Mouse (Mus musculus) adipocyte (in vitro differentiated cells): ENCODE results near the gene Agxt.

Experiments used
- DNase-seq: peaks from one replicate; pipeline ENCODE4 v3.0.0-alpha.2; 2016; ENCODE audit warnings: low spot score

Agxt gene

DNA sequence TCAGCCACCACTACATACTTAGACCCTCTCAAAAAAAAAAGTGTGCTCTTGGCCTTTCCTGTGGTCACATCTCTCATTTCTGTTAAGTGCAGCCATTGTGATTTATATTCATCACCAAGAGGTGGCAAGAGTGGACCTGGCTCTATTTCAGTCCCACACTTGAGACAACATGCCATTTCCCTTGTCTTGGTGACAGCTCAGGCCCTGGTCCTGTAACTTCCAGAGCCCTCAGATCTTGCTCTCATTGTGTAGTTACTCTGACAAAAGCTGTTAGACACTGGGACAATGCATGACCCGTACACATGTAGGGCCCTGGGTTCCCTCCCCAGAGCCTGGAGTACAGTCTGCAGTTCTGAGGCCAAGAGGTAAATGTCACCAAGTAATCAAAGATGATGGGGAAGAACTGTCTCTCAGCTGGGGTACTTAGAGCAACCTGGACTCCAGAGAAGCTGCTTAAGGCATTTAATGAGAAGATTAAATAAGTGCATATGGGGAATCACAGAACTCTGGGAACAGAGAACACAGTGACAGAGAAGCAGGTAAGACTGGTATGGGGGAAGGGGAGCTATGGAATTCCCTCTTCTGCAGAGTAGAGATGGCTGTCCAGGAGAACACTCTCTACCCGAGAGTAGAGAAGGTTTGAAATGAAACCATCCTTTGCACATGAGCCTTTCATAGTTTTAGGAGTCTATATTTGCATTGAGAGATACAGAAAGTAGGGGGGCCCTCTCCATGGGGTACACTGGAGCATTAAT is 16.0 kb downstream of the Agxt start:
- no peak for DNase-seq

DNA sequence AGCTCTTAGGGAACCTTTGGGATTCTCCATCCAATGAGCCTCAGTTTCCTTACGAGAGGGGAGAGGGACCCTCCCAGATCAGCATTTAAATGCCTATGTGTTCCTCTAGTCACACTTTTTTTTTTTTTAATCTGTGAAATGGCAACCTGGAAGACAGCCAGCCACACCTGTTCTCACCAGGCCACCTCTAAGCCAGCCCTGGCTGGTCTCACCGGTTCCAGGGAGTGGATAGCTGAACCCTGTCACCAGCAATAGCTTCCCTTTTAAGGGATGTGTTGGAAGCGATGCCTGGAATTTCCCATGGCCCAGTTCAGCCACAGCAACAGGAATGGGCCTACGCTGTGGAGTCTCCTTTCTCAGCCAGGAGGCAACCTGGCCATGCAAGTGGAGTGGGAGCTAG is 22.5 kb downstream of the Agxt start:
- DNase-seq: no peak

DNA sequence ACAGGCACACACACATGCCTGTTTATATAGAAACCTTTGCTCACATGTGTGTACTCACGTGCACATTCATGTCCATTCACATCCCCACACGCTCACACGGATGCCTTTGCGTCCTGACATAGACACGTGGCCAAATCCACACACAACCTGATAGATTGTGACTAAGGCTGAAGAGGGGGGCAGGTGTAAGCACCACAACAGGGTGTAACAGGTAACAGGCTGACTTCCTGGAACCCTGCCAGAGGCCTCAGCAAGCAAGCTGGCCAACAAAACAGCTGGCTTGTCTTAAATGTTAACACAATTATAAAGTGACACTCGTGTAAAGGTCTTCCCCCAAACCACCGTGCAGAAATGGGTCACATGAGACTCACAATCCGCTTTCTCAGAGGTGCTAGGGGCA is 23.9 kb downstream of the Agxt start:
- no peak for DNase-seq

DNA sequence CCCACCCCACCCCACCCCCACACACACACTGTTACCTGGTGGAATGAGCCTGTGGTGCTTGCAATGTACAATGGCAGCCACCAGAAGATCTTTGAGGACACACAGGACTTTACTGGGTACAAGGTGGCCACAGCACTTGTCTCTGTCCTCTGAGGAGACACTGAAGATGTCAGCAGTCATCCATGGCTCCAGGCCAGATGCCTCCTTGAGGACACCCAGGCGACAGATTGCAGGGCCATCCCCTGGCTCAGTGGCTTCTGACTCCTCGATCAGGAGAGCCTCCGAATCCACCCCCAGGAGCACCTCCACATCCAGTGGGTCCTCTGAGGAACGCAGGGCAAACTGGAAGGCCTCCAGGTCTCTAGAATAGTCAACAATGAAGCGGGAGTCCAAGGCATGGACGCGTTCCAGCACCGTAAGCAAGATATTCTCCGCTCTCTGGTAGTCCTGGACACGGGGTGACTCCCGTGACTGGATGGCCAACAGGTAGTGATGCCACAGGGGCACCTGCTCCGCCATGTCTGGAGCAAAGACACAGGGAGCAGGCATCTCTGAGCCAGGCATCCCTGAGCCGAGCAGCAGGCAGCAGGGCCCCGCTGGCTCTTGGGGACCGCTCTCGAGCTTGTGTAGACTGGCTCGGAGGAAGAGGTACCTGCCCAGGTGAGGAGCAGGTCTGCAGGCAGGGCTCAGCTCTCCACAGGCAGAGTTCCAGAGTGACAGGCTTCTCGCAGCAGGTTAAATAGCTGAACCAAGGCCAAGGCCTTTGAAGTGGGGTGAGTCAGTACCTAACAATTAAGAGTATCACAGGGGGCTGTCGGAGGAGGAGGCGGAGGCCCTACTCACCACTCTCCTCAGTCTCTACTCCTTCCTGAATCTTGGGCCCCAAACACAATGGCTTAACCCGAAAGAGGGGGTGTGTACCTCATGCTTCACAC is 24.8 kb downstream of the Agxt start:
- DNase-seq: no peak

DNA sequence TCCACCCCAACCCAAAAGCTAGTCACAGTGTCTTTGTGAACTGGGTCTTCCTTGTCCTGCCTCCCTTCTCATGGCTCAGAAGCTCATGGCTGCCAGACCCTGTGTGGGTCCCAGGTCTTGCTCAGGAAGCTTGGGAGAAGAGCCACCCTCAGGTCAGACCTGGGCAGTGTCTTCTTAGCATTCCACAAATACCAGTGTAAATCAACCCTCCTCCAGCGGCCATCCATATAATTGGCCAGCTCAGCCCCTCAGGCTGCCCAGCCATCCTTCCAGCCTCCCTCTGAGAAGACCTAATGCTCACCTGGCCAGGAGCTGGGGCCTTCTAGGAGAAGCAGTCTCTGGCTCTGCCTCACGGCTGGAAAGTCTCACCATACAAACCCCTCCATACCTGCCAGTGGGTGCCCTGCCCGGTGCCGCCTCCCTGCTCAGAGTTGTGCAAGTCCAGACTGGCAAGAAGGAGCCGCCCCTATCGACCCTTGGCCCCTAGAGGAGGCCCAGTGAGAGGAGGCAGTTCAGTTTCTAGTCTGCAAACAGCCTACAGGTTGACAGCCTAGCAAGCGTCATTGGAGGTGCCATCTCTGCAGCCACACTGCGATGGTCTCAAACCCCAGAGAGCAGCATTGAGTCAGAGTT is 25.6 kb downstream of the Agxt start, which contains the start of gene 2310007B03Rik:
TSS of gene 2310007B03Rik (minus strand) at position 448 of the 633 bp plus-strand sequence.
- DNase-seq: no peak

DNA sequence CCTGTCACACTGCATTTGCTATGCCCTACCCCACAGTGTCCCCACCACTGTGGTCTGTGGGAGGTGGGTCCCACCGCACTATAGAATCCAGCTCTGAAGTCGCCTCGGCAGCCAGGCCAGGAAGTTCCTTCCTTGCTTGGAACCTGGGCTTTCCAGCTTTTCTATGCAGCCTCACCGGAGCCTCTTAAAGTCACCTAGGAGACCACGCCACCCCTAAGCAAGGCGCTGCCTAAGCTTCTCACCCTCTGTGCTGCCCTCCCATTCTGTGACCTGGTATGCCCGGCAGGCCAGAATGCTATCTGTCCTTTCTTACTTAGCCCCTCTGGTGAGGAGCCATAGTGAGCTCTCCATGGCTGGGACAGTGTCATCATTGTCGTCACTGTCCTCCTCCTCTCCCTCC is 26.3 kb downstream of the Agxt start:
- no peak for DNase-seq

DNA sequence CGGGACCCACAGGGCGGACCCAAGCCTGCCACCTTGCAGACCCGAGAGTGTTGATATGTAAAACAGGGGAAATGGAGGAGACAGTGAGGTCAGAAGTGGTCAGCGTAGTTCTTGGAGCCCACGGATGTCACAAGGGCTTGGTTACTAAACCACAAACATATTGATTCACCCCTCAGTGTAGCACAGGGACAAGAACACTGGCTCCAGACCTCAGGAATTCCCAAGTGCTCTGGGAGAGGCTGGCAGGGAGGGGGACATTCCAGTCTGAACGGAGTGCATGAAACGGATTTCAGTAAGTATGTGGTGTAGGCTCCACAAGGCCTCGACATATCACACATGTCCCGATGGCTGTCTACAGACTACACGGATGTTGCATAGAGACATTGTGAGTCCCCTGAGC is 26.9 kb downstream of the Agxt start:
- DNase-seq: no peak

DNA sequence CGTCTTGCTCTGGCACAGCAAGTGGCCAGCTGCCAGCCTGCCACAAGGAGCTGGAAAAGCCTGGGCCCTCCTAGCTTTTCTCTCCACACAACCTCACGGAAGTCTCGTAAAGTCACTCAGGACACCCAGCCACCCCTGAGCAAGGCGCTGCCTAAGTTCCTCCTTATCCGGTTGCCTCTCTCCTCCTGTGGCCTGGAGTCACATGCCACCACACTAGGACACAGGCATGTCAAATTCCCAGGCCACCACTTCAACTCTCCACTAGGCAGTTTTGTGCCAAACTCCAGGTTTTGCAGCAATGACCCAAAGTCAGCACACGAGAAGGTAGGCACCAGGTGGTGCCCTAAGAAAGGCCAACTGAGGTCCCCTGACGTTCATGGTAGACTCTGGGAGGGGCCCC is 27.5 kb downstream of the Agxt start:
- DNase-seq: no peak

DNA sequence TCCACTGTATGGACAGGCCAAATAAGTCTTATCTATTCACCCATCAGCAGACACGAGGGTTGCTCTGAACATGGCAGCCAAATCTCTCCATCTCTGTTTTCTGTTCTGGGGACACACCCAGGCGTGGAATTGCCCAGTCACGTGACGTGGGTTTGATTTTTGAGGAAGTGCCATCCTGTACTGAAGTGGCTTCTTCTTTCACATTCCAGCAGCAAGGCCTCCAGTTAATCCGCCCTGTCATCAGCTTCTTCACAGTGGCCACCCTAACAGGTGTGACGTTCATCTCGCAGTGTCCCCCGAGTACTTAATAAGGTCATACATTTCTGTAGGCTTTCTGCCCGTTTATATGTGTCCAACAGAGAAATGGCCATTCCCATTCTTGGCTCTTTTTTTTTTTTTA is 30.4 kb downstream of the Agxt start:
- DNase-seq: no peak

DNA sequence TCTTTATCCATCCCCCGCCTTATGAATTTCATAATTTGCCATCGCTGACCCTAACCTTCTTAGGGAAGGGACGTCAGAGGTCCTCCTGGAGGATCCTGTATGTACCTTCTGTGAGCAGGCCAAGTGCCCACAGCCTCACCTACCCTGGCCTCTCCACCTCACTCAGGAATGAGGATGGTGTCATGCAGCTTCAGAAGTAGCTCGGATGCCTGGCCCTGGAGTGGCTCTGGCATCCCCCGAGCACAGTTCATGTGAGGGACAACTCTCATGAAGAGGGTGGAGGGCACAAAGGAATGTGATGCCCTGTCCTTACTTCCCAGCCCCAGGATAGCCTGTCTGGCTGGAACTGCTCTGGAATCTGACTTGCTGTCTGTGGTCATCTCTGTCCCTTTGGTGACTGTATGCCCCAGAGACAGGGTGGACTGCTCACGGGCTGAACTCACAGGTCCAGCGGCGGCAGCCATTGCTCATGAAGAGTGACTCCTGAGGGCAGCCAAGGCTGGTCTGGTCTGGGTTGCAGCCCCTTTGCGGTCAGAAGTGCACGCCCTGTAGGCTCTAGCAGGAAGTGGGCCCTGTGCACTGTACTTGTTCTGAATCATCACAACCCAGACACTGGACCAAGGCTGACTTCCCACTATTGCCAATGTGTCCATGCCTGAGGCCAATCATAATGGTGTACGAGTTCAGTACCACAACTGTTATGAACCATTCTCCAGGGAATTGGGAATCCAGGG is 31.5 kb downstream of the Agxt start:
- no peak for DNase-seq

DNA sequence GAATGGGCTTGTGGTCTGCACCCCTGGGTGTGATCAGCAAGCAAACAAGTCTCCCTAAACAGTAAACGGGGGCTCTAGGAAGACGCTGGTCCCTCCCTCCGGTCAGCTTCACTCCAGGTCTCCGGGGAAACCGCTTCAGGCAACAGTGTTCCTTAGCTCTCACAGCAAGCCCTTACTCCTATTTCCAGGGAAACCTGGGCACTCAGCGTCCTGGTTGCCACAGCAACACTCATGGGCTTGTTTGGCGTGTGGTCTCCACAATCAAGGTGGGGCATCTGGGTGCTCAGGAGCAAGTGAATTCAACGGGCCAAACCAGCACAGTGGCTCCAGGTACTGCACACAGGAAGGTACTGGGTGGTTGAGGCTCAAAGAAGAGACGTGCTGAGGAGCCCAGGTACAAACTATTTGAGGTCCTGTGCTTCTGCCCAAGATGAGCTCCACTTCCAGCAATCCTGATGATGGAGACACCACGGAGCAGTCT is 33.3 kb downstream of the Agxt start, which contains the start of gene Crocc2:
TSS of gene Crocc2 (plus strand) at position 431 of the 481 bp plus-strand sequence.
- no peak for DNase-seq

DNA sequence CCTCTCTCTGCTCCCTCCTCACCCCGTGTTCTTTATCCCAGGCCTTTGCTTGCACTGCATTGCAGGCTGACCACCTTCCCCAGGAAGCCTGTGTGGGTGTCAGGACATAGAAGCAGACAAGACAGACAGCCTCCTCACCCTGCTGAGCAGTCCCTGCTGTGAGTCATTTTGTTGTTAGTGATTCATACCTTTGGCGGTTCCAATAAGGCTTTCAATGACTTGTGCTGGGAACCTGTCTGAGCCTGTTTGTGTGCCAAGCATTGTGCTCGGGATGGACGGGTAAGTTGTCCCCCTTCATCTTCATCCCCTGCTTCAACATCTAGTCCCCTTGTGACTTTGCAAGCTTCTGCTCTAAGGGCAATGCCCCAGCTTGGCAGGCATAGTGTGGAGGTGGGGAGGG is 38.6 kb downstream of the Agxt start:
- no peak for DNase-seq

DNA sequence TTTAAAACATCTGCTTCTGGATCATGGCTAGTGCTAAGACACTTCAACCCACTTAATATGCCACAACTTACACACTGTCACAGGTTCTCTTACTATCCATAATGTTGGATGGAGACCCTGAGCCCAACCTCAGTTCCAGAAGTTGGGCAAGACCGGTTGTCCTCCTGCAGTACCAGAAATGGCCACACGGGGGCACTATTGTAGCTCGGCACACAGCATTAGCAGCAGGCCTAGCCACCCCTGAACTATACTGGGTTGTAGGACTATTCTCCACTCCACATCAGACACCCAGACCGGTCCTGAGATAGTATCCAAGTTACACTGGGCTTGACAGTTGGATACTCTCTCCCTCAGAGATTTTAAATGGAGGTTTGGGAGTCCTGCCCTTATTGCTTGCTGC is 39.4 kb downstream of the Agxt start:
- peak; percentile 92 for DNase-seq

DNA sequence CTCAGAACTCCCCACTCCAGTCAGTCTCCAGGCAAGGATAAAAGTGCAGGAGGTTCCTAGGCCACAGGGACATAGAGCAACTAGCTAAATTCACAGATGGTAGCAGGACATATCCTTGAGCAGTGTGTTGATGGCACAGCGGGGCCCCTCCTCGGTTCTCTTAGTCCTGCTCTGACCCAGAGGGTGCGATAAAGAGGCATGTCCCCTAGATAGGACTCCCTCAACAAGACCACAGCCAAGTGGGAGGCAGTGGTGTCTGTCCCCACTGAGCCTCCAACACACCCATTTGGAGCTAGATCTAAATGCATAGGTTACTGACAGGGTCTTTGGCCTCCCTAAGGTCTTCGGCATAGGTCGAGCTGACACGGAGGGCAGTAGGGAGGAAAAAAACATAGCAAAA is 40.8 kb downstream of the Agxt start:
- no peak for DNase-seq

DNA sequence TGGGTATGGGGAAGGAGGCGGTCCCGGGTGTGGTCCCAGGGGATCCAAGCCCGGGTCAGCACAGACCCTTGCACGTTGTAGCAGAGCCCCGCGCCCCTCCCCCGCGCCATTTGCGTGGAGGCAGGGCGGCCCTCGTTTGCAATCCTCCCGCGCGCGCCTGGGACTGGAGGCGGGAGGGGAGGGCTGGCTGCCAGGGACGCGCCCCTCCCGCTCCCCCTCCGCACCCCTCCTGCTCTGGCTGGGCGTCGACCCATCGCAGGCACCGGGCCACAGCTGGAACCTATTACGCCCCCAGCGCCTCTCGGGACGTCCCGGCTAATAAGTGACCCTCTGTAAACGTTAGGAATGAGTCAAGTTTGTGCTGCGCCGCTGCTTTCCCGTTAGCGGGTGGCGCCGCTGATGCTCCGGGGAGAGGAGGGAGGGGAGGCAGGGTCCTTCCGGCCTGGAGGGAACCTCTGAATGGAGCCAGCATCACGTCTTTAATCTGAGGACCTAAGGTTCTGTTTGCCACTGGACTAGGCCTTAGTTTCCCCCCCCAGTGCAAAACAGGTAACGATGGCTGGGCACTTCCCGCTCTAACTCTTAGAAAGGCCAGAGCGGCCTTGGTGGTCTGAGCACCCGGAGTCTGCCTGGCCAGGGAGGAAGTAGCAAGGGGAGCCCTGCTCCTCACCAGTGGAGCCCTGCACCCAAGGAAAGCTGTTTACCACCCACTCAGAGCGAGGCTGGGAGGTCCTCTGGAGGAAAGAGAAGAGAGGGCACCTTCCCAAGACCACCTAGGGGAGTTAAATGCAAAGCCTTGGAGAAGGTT is 41.7 kb downstream of the Agxt start:
- DNase-seq: peak; percentile 24

DNA sequence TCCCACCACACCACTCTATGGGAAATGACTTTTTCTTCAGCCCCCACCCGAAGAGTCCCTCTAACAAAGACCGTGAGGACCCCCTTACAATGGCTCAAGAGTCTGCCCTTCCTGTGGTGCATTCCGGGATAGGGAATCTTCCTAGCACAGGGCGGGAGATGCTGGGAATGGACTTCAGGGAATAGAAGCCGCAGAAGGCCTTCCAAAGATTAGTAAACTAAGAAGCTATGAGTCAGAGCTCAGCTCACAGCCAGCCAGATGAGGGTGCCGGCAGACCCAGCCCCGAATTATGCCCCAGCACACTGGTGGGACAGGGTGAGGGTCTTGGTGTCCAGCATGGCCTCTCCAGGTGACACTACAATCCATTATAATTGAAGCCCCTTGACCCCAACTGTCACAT is 47.2 kb downstream of the Agxt start:
- no peak for DNase-seq

DNA sequence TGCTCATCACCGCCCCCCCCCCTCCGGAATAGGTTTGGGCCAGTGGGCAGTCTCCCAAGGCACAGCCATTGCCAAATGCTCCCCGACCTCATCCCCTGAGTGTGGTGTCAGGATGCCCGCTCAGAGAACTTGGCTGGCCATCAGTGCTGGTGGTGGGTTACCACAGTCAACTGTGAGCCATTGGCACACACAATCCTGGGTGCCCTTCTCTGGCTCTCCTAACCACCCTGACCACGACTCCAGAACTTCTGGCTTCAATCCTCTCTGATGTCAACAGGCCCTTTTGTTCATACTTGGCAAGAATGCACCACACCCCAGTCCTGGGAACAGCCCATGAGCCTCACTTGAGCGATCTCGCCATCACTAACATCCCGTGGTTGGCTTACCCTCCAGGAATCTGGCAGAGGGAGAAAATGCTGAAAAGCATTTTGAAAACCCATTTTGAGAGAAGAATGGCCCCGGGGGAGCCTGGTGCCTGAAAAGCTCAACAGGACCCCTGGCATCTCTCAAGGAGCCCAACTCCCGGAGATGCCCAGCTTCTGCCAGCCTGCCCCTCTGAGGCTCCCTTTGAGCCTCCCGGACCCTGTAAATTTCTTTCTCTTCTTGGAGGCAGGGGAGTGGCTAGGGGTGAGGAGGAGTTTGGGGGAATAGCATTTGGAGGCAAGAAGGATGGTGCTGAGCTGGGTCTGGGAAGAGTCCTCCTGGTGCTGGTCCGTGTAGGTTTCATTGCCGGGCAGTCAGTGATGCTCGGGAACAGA is 49.2 kb downstream of the Agxt start:
- DNase-seq: peak; percentile 72

DNA sequence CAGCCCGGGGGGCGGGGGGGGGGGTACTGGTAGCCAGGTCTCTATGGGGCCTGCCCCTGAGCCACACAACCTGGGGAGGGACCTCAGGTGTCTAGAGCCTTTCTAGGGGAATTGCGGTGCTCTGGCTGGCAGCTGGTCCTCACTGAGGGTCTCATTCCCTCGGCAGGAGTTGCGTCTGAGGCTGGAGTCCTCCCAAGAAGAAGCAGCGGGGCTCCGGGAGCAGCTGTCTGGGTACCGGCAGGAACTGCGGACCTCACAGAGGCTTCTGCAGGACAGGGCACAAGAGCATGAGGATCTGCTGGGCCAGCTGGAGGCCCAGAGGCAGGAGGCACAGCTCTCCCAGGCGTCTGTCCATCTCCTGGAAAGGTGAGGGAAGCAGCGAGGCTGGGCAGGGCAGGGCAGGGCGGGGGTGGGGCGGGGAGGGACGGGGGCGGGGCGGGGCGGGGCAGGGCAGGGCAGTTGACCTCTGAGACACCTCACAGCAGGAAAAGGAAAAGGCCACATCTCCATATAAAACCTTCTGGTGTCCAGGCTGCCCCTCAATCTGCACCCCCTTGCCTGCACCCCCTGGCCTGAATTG is 55.8 kb downstream of the Agxt start:
- DNase-seq: no peak

DNA sequence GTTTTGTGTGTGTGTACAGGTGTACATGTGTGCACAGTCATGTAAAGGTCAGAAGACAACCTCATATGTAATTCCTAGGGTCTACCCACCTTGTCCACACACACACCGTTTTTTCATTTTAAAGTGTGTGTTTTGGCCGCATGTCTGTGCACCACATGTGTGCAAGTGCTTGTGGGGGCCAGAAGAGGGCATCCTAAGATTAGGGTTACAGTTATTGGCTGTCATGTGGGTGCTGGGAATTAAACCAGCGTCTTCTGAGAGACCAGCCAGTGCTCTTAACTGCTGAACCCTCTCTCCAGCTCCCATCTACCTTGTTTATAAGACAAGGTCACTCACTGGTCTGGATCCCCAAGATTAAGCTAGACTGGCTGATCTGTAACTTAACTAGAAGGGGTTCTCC is 59.9 kb downstream of the Agxt start:
- DNase-seq: no peak
